Mouse (Mus musculus) megakaryocyte, embryonic 14.5 days (primary cell): Measurements from ENCODE around the gene Hoxb2.

Experiments
- FLI1 ChIP-seq: IDR thresholded peaks from 2 replicates; pipeline ENCODE4 v1.6.1; 2012; ENCODE audit warnings: low read length, inconsistent platforms, mixed read lengths
- GATA1 ChIP-seq: IDR thresholded peaks from 3 replicates; pipeline ENCODE4 v1.6.1; 2012; ENCODE audit warnings: mixed read lengths, low read length, inconsistent platforms, borderline replicate concordance

DNA sequence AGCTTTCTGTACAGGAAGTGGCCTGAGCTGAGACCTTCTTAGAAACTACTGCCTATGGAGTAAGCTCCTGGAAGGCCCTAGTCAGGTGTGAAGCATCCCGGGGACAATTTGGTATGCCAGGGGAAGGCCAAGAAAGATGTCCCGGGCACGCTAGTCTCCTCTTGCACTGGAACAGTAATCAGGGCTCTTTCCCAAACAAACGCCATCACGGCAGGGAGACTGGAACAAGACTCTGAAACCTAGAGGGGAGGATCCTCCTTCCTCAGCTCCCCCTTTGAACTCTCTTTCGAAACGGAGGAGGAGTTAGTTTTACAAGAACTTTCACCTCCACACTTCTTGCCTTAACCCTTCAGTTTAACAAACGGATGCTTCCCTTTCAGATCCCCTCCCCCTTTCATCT lies 18.2 kb upstream of the Hoxb2 start:
- TF ChIP-seq GATA1: no peak
- no peak for TF ChIP-seq FLI1
